In the genomic region with DNA sequence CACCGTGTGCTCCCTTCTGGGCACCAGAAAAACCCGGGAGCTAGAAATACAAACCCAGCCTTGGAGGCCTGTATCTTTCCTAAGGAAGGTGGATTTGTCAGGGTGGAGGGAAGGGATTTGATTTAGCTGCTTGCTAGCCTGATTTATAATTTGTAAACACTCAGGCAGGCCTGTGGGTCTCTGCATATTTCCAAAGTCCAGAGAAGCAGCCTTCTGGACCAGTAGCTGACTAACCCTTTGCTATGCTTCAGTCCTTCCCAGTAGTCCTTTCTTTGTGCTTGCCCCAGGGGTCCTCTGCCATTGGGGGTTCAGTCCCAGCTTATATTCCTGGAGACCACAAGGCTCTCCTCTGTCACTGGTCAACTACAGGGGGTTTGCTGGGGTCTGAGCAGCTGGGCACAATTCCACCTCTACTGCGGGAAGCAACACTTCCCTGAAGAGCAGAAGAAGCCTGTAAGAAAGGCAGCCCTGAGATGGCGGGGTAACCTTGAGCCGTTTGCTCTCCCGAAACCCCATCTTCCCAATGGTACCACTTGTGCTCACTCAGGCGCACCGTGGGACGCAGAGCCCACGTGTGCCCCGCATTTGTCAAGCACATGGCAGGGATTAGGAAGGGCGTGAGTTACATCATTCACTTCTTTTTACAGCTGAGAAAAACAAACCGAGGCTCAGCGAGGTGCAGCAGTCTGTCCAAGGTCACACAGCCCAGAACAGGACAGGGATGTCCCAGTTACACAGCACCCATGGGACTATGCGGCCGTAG, we compare ENCODE assay signal across 8 mouse cellular contexts.
DNase-seq lines count a peak whose midpoint lies in the region; ATAC-seq and TF ChIP-seq lines count a peak whose summit lies in the region.

No protein-coding gene starts in this region.

- 12% methylated on average over 16 of the region's 16 CpGs for WGBS in heart, embryonic 14.5 days
- WGBS in limb, embryonic 14.5 days: 10% methylated on average over 16 of the region's 16 CpGs
- WGBS in neural tube, embryonic 14.5 days: 3% methylated on average over 16 of the region's 16 CpGs

- no peaks in the 10 kb centered on the region for H3K9me3 ChIP-seq in heart, embryonic 14.5 days (ENCODE audit: control insufficient read depth, low read length)
- H3K9me3 ChIP-seq in limb, embryonic 14.5 days (ENCODE audit: control insufficient read depth, low read length): no peaks in the 10 kb centered on the region
- no peaks in the 10 kb centered on the region for H3K9me3 ChIP-seq in neural tube, embryonic 14.5 days (ENCODE audit: control insufficient read depth, low read length)

- no peaks in the 10 kb centered on the region for H3K27me3 ChIP-seq in heart, embryonic 14.5 days (ENCODE audit: control insufficient read depth, insufficient read depth, low read length)
- H3K27me3 ChIP-seq in limb, embryonic 14.5 days (ENCODE audit: control insufficient read depth, insufficient read depth, low read length): no peaks in the 10 kb centered on the region
- no peaks in the 10 kb centered on the region for H3K27me3 ChIP-seq in neural tube, embryonic 14.5 days (ENCODE audit: control insufficient read depth, insufficient read depth, low read length)

- intact Hi-C loops in gastrocnemius, postnatal 14 days (cut with DNase I; ENCODE audit: low total_unique reads): no loop called here

- H3K9ac ChIP-seq in heart, embryonic 14.5 days (ENCODE audit: low read length): peak overlapping the region; percentile 76
- H3K9ac ChIP-seq in limb, embryonic 14.5 days (ENCODE audit: low read depth, low read length, severe bottlenecking): no peak overlapping the region
- peak overlapping the region; percentile 21; the same call in 1 of the 2 replicates for H3K9ac ChIP-seq in neural tube, embryonic 14.5 days (replicated peaks; ENCODE audit: low read depth, low read length)

- peak overlapping the region; percentile 78 to 98 for H3K27ac ChIP-seq in heart, embryonic 14.5 days (replicated peaks in 1 of 2; ENCODE audit: control insufficient read depth in 1 of 2, insufficient read depth in 1 of 2, low read depth in 2 of 2, low read length in 2 of 2)
- peak overlapping the region; percentile 74 for H3K27ac ChIP-seq in limb, embryonic 14.5 days (replicated peaks; ENCODE audit: low read depth, low read length)
- H3K27ac ChIP-seq in neural tube, embryonic 14.5 days (ENCODE audit: low read depth, low read length): peak overlapping the region; percentile 98

- TF ChIP-seq POLR2A in limb, embryonic 14.5 days (IDR thresholded peaks at IDR 0.05; ENCODE audit: borderline replicate concordance, extremely low read depth, insufficient read depth, insufficient read length): no peak

- H3K36me3 ChIP-seq in heart, embryonic 14.5 days (ENCODE audit: control insufficient read depth, insufficient read depth, low read length): no peaks in the 10 kb centered on the region
- H3K36me3 ChIP-seq in limb, embryonic 14.5 days (ENCODE audit: control insufficient read depth, insufficient read depth, low read length): no peaks in the 10 kb centered on the region
- H3K36me3 ChIP-seq in neural tube, embryonic 14.5 days (ENCODE audit: control insufficient read depth, insufficient read depth, low read length): no peaks in the 10 kb centered on the region

- peak overlapping the region; percentile 70 for H3K4me2 ChIP-seq in heart, embryonic 14.5 days (ENCODE audit: low read length)
- H3K4me2 ChIP-seq in limb, embryonic 14.5 days (replicated peaks; ENCODE audit: low read depth, low read length, severe bottlenecking): peak overlapping the region; percentile 65
- H3K4me2 ChIP-seq in neural tube, embryonic 14.5 days (ENCODE audit: low read depth, low read length): peak overlapping the region; percentile 55

- peaks cover 62 to 77% of the 10 kb centered on the region in 2 experiments for H3K4me1 ChIP-seq in heart, embryonic 14.5 days (ENCODE audit: control insufficient read depth in 2 of 2, insufficient read depth in 2 of 2, low read length in 2 of 2)
- H3K4me1 ChIP-seq in limb, embryonic 14.5 days (ENCODE audit: control insufficient read depth, insufficient read depth, low read length): peaks cover 74% of the 10 kb centered on the region
- H3K4me1 ChIP-seq in neural tube, embryonic 14.5 days (ENCODE audit: control insufficient read depth, insufficient read depth, low read length): peaks cover 67% of the 10 kb centered on the region

- DNase-seq in kidney, adult 9 months: peak; percentile 73
- DNase-seq in kidney, postnatal 14 days: no peak
- DNase-seq in brain, adult 2 months (ENCODE audit: low read depth, low spot score): peak; percentile 90
- DNase-seq in limb, embryonic 14.5 days (ENCODE audit: low spot score): no peak
- DNase-seq in gastrocnemius, postnatal 14 days: no peak

- ATAC-seq in heart, embryonic 14.5 days (ENCODE audit: insufficient number of reproducible peaks, insufficient read depth, low FRiP score, low read depth): no peak
- 0 out of 2 replicates have a peak, but pooled peaks have one; percentile 2 for ATAC-seq in limb, embryonic 14.5 days (ENCODE audit: low FRiP score, low read depth)
- ATAC-seq in neural tube, embryonic 14.5 days (ENCODE audit: low read depth): no peak
- no peak for ATAC-seq in megakaryocyte progenitor cell, adult 5-6 weeks (replicated peaks; ENCODE audit: poor library complexity)

- H3K4me3 ChIP-seq in heart, embryonic 14.5 days (ENCODE audit: control insufficient read depth in 1 of 2, insufficient read depth in 1 of 2, low read depth in 1 of 2, low read length in 2 of 2): peak overlapping the region in 1 of 2 experiments; percentile 3; a peak in 1 of 4 replicates
- peak overlapping the region; percentile 11; the same call in 1 of the 2 replicates for H3K4me3 ChIP-seq in limb, embryonic 14.5 days (replicated peaks; ENCODE audit: low read length)
- H3K4me3 ChIP-seq in neural tube, embryonic 14.5 days (ENCODE audit: low read depth, low read length): no peak overlapping the region

Comparison
In these comparisons a context has a peak if more than half of its experiments do, and no peak if none do; other contexts are left out.
1. DNase-seq: peak in kidney, adult 9 months (single experiment) and brain, adult 2 months (single experiment); none in kidney, postnatal 14 days (single experiment), limb, embryonic 14.5 days (single experiment) and gastrocnemius, postnatal 14 days (single experiment).
2. Peak in every context shown above with its lines, with median percentiles within 50 percentile points of each other: H3K27ac ChIP-seq and H3K4me2 ChIP-seq.